Mouse (Mus musculus): ENCODE results near the gene Ncoa4. TPM values are rescaled to one million over a fixed set of nuclear protein-coding genes. Genes with fewer than 3 reads are reported as not detected.

The Ncoa4 gene
- polyA plus RNA-seq, 1 experiment: 103 TPM

DNA sequence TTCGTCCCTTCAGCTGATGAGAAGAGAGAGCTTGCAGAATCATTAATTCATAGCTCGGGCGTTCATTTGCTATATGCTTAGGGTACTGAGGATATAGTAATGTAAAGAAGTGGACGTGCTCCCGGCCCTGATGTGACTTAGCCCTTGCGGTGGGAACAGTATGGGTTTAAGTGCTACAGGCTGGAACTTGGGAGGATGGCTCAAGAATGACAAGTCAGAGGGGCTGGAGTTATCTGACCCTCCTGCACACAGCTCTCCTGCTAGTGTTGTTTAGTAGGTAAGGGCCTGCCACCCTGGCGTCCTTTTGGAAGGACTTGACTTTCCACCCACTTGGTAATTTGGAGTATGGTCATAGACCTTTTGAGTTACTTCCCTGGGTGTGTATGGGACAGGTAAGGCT, 898 bp downstream of the Ncoa4 start:
- Histone ChIP-seq H3K36me3 (ENCODE audit: control insufficient read depth, insufficient read depth, low read length) (no peaks in the 10 kb centered on the region), H3K27me3 (ENCODE audit: control insufficient read depth, insufficient read depth, low read length) (no peaks in the 10 kb centered on the region), H3K4me3 (ENCODE audit: control insufficient read depth, low read depth, low read length) (peak overlapping the region; percentile 93), H3K4me1 (ENCODE audit: control insufficient read depth, insufficient read depth, low read length) (peaks cover 10% of the 10 kb centered on the region), H3K27ac (ENCODE audit: control insufficient read depth, insufficient read depth, low read depth, low read length) (no peak overlapping the region; the same call in 1 of the 2 replicates)
- no peak for TF ChIP-seq POLR2A (IDR thresholded peaks at IDR 0.05; ENCODE audit: control insufficient read depth, low read depth, low read length)
- TF ChIP-seq CTCF (IDR thresholded peaks at IDR 0.05; ENCODE audit: control insufficient read depth, insufficient read depth, insufficient replicate concordance, low read depth, low read length): no peak

DNA sequence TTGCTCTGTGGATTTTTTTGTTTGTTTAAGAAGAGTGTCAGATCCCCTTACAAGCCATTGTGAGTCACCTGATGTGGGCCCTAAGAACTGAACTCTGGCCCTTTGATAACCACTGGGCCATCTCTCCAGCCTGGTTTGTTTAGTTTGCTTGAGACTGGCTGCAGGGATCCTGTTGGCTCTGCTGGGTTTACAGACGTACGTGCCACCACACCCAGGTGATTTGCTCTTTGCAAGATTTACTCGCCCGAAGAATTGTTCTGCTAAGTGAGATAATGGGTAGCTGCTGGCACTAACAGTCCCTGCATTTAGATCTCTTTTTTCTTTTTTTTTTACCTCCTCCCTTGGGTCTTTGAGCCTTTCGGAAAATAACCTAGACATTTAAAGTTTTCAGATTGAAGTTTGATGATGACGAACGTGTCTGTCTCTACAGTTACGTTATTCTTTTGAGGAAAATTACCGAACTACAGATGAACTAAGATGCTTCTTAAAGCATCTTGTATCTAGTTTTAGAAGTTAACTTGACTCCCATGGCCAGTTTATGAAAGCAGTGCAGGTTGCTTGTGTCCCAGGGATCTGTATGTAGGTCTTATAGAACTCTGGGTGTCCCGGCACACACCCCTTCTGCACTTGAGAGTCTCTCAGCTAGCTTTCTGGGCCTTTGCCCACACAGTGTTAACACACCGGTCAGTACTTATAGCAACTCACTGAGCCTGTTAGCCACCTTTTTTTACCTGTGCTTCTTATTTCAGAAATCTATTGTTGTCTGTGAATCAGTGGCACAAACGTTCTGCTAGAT, 1.6 kb downstream of the Ncoa4 start:
- peaks cover 10% of the 10 kb centered on the region for H3K4me1 ChIP-seq (ENCODE audit: control insufficient read depth, insufficient read depth, low read length)

DNA sequence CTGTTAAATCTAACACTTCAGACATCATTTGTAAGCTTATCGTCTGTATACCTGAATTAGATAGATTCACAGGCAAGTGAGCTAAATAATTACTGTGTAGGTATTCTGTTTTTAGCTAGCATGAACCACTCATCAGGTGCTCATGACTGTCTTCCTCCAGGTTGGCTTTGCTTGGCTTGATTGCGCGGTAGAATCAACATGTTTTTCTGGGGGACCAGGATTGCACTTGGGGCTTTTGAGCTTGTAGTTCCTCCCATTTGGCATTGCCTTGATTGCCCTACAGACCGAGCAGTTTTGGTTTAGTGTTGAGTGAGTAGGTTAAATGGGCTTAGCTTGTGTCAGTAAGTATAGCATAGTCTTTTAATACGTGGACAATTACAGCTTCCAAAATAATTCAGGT, 2.6 kb downstream of the Ncoa4 start:
- Histone ChIP-seq H3K4me1 (ENCODE audit: control insufficient read depth, insufficient read depth, low read length) (peaks cover 10% of the 10 kb centered on the region), H3K36me3 (ENCODE audit: control insufficient read depth, insufficient read depth, low read length) (no peaks in the 10 kb centered on the region), H3K27me3 (ENCODE audit: control insufficient read depth, insufficient read depth, low read length) (no peaks in the 10 kb centered on the region), H3K27ac (ENCODE audit: control insufficient read depth, insufficient read depth, low read depth, low read length) (no peak overlapping the region), H3K4me3 (ENCODE audit: control insufficient read depth, low read depth, low read length) (no peak overlapping the region)
- TF ChIP-seq CTCF (IDR thresholded peaks at IDR 0.05; ENCODE audit: control insufficient read depth, insufficient read depth, insufficient replicate concordance, low read depth, low read length) (no peak), POLR2A (IDR thresholded peaks at IDR 0.05; ENCODE audit: control insufficient read depth, low read depth, low read length) (no peak)

More for the DNA sequence above, 1.6 kb downstream of the Ncoa4 start:
- Histone ChIP-seq H3K27ac (ENCODE audit: control insufficient read depth, insufficient read depth, low read depth, low read length) (no peak overlapping the region), H3K36me3 (ENCODE audit: control insufficient read depth, insufficient read depth, low read length) (no peaks in the 10 kb centered on the region), H3K4me3 (ENCODE audit: control insufficient read depth, low read depth, low read length) (no peak overlapping the region), H3K27me3 (ENCODE audit: control insufficient read depth, insufficient read depth, low read length) (no peaks in the 10 kb centered on the region)
- no peak for TF ChIP-seq CTCF (IDR thresholded peaks at IDR 0.05; ENCODE audit: control insufficient read depth, insufficient read depth, insufficient replicate concordance, low read depth, low read length)
- TF ChIP-seq POLR2A (IDR thresholded peaks at IDR 0.05; ENCODE audit: control insufficient read depth, low read depth, low read length): no peak

DNA sequence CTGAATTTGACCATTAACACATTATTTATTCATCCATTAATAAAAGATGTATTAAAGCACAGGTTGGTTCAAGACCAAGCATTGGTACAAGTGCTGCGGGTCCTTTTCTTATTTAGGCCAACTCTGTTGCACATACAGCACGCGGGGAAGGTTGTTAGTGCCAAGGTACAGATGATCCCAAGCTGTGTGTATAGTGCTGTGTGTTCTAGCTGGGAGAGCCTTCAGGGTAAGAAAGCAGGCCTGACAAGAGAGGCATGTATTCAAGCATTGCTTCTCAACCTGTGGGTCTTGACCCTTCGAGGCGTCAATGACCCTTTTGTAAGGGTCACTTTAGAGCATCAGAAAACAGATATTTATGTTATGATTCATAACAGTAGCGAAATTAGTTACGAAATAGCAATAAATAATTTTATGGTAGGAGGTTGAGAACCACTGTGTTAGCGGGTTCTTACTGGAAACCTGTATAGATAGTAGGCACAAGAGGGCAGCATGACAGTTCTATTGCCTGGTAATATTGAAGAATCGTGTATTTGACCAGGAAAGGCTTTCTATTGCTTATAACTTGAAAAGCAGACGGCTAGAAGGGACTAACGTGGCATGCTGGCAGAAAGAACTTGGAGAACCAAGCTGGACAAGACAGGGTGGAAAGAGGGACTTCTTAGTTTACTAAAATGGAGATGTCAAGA, 3.7 kb downstream of the Ncoa4 start:
- H3K27me3 ChIP-seq (ENCODE audit: control insufficient read depth, insufficient read depth, low read length): no peaks in the 10 kb centered on the region
- no peaks in the 10 kb centered on the region for H3K36me3 ChIP-seq (ENCODE audit: control insufficient read depth, insufficient read depth, low read length)
- no peak overlapping the region for H3K27ac ChIP-seq (ENCODE audit: control insufficient read depth, insufficient read depth, low read depth, low read length)
- H3K4me3 ChIP-seq (ENCODE audit: control insufficient read depth, low read depth, low read length): no peak overlapping the region
- H3K4me1 ChIP-seq (ENCODE audit: control insufficient read depth, insufficient read depth, low read length): peaks cover 10% of the 10 kb centered on the region
- TF ChIP-seq CTCF (IDR thresholded peaks at IDR 0.05; ENCODE audit: control insufficient read depth, insufficient read depth, insufficient replicate concordance, low read depth, low read length) (no peak), POLR2A (IDR thresholded peaks at IDR 0.05; ENCODE audit: control insufficient read depth, low read depth, low read length) (no peak)

DNA sequence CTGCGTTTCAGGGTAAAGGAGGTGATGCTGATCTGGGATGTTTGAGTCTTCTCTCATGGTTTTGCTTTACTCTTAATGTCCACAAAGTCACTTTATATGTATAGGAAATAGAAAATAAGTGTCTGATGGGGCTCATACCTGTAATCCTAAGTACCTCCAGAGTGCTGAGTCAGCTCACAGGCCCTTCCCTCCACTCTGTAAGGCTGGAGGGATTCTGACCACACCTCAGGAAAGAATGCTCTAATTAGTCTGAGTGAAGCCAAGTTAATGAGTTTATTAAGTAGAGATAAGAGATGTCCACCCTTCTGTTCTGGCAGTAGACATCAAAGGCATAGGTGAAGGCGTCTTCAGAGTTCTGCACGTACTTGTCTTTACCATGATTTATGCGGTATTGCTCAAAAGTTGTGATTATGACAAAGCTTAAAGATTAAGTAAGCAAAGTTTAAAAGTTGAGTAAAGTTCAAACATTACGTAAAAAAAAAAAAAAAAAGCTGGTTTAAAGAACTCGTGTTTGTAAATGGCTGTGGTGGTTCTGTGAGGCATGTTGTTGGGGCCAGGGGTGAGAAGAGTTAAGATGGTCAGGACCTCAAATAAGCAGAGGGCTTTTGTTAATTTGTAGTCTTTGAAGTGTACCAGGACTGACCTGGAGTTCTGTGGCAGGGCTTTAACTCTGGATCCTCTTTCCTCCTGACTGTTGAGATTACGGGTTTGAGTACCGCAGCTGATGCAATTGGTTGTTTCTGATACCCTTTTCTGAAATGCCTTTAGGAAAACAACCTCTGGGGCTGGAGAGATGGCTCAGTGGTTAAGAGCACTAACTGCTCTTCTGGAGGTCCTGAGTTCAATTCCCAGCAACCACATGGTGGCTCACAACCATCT, 4.7 kb downstream of the Ncoa4 start:
- Histone ChIP-seq H3K27me3 (ENCODE audit: control insufficient read depth, insufficient read depth, low read length) (no peaks in the 10 kb centered on the region), H3K4me1 (ENCODE audit: control insufficient read depth, insufficient read depth, low read length) (peaks cover 7% of the 10 kb centered on the region), H3K27ac (ENCODE audit: control insufficient read depth, insufficient read depth, low read depth, low read length) (no peak overlapping the region), H3K36me3 (ENCODE audit: control insufficient read depth, insufficient read depth, low read length) (no peaks in the 10 kb centered on the region), H3K4me3 (ENCODE audit: control insufficient read depth, low read depth, low read length) (no peak overlapping the region; the same call in 1 of the 2 replicates)
- TF ChIP-seq POLR2A (IDR thresholded peaks at IDR 0.05; ENCODE audit: control insufficient read depth, low read depth, low read length) (no peak), CTCF (IDR thresholded peaks at IDR 0.05; ENCODE audit: control insufficient read depth, insufficient read depth, insufficient replicate concordance, low read depth, low read length) (no peak)

DNA sequence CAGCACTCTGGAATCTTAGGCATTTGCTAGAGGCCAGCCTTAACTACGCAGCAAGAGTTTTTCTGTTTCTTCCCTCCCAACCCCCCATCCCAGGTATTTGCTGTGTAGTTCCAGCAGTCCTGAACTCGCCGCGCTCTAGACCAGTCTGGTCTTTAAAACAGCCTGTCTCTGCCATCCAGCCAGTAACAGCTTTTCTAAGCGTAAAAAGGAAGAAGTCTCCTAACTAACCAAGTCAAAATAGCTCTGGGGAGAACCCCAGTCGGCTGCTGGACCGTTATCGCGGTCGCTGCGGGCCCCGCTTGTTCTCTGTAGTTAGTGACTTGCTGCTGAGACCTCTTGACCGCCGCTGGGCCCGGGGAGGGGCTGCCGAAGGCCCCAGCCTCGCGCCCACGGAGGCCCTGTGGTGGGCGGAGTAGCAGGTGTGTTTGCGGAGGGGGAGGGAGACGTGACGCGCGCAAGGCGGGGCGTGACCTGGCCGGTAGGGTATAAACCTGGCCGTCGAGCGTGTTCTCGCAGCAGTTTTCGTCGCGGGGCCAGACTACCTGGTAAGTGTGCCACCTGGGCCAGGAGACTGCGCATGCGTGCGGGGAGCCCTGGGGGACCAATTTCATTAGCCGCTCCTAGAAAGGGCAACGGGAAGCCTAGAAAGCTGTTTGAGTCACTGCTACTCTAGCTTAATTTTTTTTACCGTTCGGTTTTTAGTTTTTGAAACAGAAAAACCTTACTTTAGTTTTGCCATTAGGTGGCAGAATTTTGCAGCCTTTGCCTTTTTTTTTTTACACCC, 5.8 kb downstream of the Ncoa4 start:
- TF ChIP-seq POLR2A (IDR thresholded peaks at IDR 0.05; ENCODE audit: control insufficient read depth, low read depth, low read length) (peak; percentile 77), CTCF (IDR thresholded peaks at IDR 0.05; ENCODE audit: control insufficient read depth, insufficient read depth, insufficient replicate concordance, low read depth, low read length) (no peak)
- Histone ChIP-seq H3K4me3 (ENCODE audit: control insufficient read depth, low read depth, low read length) (peak overlapping the region; percentile 86), H3K27me3 (ENCODE audit: control insufficient read depth, insufficient read depth, low read length) (no peaks in the 10 kb centered on the region), H3K27ac (ENCODE audit: control insufficient read depth, insufficient read depth, low read depth, low read length) (peak overlapping the region; percentile 54), H3K36me3 (ENCODE audit: control insufficient read depth, insufficient read depth, low read length) (no peaks in the 10 kb centered on the region), H3K4me1 (ENCODE audit: control insufficient read depth, insufficient read depth, low read length) (peaks cover 7% of the 10 kb centered on the region)

All from testis, adult 2 months (tissue).